Mouse (Mus musculus): ENCODE measurements around the gene Traf3ip3. TPM values are rescaled to one million over a fixed set of nuclear protein-coding genes. Genes with fewer than 3 reads are reported as not detected.

Traf3ip3 gene
- polyA plus RNA-seq, 1 experiment: 11.5 TPM

DNA sequence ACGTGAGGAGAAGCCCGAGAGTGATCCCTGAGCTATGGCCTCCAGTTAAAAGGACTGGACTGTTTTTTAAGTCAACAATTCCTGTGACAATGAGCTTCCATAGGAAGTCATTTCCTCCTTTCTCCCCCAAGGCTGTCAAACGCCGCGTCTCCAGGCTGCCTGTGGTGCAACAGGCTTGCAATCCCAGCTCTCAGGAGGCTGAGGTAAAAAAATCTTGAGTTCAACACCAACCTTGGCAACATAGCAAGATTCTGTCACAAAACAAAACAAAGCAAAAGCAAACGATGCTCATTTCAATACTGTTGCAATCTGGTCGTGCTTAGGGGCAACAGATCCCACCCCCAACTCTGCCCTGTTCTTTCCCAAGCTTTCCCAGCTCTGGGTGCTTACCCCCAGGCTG, 63.4 kb downstream of the Traf3ip3 start:
- peak; percentile 94 for TF ChIP-seq CEBPB (IDR thresholded peaks at IDR 0.05; ENCODE audit: insufficient read depth, poor library complexity, severe bottlenecking)
- TF ChIP-seq USF1 (IDR thresholded peaks at IDR 0.05; ENCODE audit: low read depth): no peak
- Histone ChIP-seq H3K36me3 (ENCODE audit: control insufficient read depth, insufficient read depth) (no peaks in the 10 kb centered on the region), H3K4me3 (no peak overlapping the region), H3K27me3 (ENCODE audit: control insufficient read depth, insufficient read depth, insufficient read length) (peaks cover 11% of the 10 kb centered on the region), H3K79me2 (ENCODE audit: control insufficient read depth, insufficient read depth) (no peaks in the 10 kb centered on the region), H3ac (ENCODE audit: control insufficient read depth, insufficient read length) (no peak overlapping the region), H3K4me2 (ENCODE audit: low read depth) (peak overlapping the region; percentile 58)

DNA sequence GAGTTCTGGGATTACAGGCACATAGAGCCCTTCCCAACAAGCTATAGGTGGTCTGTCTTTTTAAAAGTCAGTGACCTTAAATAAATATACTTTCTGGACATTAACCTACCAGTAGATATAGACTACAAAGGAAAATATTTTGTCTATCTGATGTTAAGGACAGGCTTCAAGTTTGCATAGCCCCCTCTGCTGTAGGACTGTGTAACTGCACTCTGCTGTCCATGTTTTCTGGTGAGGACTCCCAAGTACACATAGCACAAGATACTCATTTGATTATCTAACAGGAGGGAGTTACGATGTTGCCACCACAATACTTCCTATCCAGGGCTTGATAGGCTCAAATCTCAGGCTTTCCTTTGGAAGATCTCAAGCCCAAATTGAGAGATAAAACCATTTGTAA, 67.8 kb downstream of the Traf3ip3 start:
- Histone ChIP-seq H3ac (ENCODE audit: control insufficient read depth, insufficient read length) (no peak overlapping the region), H3K4me3 (no peak overlapping the region), H3K4me2 (ENCODE audit: low read depth) (no peak overlapping the region), H3K27me3 (ENCODE audit: control insufficient read depth, insufficient read depth, insufficient read length) (peaks cover 6% of the 10 kb centered on the region), H3K79me2 (ENCODE audit: control insufficient read depth, insufficient read depth) (peaks cover 13% of the 10 kb centered on the region), H3K36me3 (ENCODE audit: control insufficient read depth, insufficient read depth) (no peaks in the 10 kb centered on the region)
- TF ChIP-seq CEBPB (IDR thresholded peaks at IDR 0.05; ENCODE audit: insufficient read depth, poor library complexity, severe bottlenecking) (no peak), MYOG (IDR thresholded peaks at IDR 0.05; ENCODE audit: control insufficient read depth in 1 of 3, insufficient read depth in 1 of 3, insufficient read length in 2 of 3, low read depth in 2 of 3) (no peak), MAX (IDR thresholded peaks at IDR 0.05; ENCODE audit: low read depth) (no peak), POLR2A (IDR thresholded peaks at IDR 0.05; ENCODE audit: insufficient read length, low read depth) (no peak), TCF12 (IDR thresholded peaks at IDR 0.05; ENCODE audit: insufficient read depth, poor library complexity, severe bottlenecking) (no peak), E2F4 (IDR thresholded peaks at IDR 0.05; ENCODE audit: insufficient read depth) (no peak), USF1 (IDR thresholded peaks at IDR 0.05; ENCODE audit: low read depth) (no peak), MYOD1 (IDR thresholded peaks at IDR 0.05; ENCODE audit: control insufficient read depth in 1 of 3, insufficient read length in 2 of 3, low read depth in 2 of 3) (no peak), POLR2AphosphoS2 (IDR thresholded peaks at IDR 0.05; ENCODE audit: insufficient read length, low read depth) (no peak), REST (IDR thresholded peaks at IDR 0.05; ENCODE audit: insufficient read depth, insufficient read length) (no peak), SRF (IDR thresholded peaks at IDR 0.05; ENCODE audit: control insufficient read depth, insufficient read length, low read depth) (no peak)

DNA sequence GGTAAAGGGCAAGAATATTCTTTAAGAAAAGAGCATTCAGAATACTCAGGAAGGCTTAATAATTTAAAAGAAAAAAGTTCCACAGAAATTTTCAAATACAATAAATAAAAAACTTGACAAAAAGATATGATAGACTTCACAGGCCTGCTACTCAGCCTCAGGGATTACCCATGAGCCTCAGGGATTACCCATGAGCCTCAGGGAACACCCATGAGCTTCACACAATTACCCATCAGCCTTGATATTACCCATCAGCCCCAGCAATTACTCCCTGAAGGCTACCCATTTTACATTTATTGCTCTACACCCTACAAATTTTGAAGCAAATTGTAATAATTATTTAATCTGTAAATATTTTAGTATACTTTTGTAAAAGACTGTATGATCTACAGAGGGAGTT, 69.1 kb downstream of the Traf3ip3 start:
- peaks cover 10% of the 10 kb centered on the region for H3K36me3 ChIP-seq (ENCODE audit: control insufficient read depth, insufficient read depth)
- H3K27me3 ChIP-seq (ENCODE audit: control insufficient read depth, insufficient read depth, insufficient read length): peaks cover 6% of the 10 kb centered on the region
- H3K4me2 ChIP-seq (ENCODE audit: low read depth): no peak overlapping the region
- no peak overlapping the region for H3K4me3 ChIP-seq
- TF ChIP-seq POLR2A (IDR thresholded peaks at IDR 0.05; ENCODE audit: insufficient read length, low read depth) (no peak), MYOD1 (IDR thresholded peaks at IDR 0.05; ENCODE audit: control insufficient read depth in 1 of 3, insufficient read length in 2 of 3, low read depth in 2 of 3) (no peak), TCF12 (IDR thresholded peaks at IDR 0.05; ENCODE audit: insufficient read depth, poor library complexity, severe bottlenecking) (no peak), MAX (IDR thresholded peaks at IDR 0.05; ENCODE audit: low read depth) (no peak), POLR2AphosphoS2 (IDR thresholded peaks at IDR 0.05; ENCODE audit: insufficient read length, low read depth) (no peak), SRF (IDR thresholded peaks at IDR 0.05; ENCODE audit: control insufficient read depth, insufficient read length, low read depth) (no peak)
- no peak overlapping the region for H3ac ChIP-seq (ENCODE audit: control insufficient read depth, insufficient read length)
- H3K79me2 ChIP-seq (ENCODE audit: control insufficient read depth, insufficient read depth): peaks cover 26% of the 10 kb centered on the region

DNA sequence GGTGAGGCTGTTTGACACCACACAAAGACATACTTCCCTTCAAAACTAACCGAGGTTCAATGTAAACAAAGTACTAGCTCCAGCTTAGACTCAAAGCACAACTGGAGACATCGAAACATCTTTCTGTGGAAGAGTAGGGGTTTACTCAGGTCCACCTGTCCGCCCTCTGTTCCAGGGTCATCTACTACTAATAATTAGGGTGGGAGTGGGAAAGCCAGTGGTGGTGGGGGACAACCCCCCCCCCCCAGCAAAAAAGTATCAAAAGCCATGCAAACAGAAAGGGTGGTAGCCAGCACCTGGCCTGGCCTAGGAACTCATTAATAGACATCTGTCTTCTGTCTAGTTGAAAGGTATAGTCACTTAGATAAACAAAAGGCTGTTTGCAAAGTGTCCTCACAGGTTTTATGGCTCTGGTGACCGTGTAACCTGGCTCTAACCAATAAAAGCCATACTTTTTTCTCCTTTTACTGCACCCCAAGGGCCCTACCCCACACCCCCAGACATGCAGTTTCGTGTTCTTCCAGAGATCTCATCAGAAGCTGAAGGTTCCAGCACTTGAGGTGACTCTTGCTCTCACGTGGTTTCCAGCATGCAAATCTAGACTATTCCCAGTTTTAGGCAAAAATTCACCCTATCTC, 70.1 kb downstream of the Traf3ip3 start:
- H3K4me2 ChIP-seq (ENCODE audit: low read depth): no peak overlapping the region
- TF ChIP-seq TCF3 (IDR thresholded peaks at IDR 0.05; ENCODE audit: insufficient read length, low read depth) (no peak), TCF12 (IDR thresholded peaks at IDR 0.05; ENCODE audit: insufficient read depth, poor library complexity, severe bottlenecking) (no peak), CEBPB (IDR thresholded peaks at IDR 0.05; ENCODE audit: insufficient read depth, poor library complexity, severe bottlenecking) (no peak), E2F4 (IDR thresholded peaks at IDR 0.05; ENCODE audit: insufficient read depth) (no peak), MYOG (IDR thresholded peaks at IDR 0.05; ENCODE audit: control insufficient read depth in 1 of 3, insufficient read depth in 1 of 3, insufficient read length in 2 of 3, low read depth in 2 of 3) (no peak), MAX (IDR thresholded peaks at IDR 0.05; ENCODE audit: low read depth) (no peak), USF1 (IDR thresholded peaks at IDR 0.05; ENCODE audit: low read depth) (no peak), SRF (IDR thresholded peaks at IDR 0.05; ENCODE audit: control insufficient read depth, insufficient read length, low read depth) (no peak), MYOD1 (IDR thresholded peaks at IDR 0.05; ENCODE audit: control insufficient read depth in 1 of 3, insufficient read length in 2 of 3, low read depth in 2 of 3) (no peak), POLR2AphosphoS2 (IDR thresholded peaks at IDR 0.05; ENCODE audit: insufficient read length, low read depth) (no peak), REST (IDR thresholded peaks at IDR 0.05; ENCODE audit: insufficient read depth, insufficient read length) (no peak), POLR2A (IDR thresholded peaks at IDR 0.05; ENCODE audit: insufficient read length, low read depth) (no peak)
- H3K4me3 ChIP-seq: no peak overlapping the region
- H3ac ChIP-seq (ENCODE audit: control insufficient read depth, insufficient read length): no peak overlapping the region
- peaks cover 12% of the 10 kb centered on the region for H3K36me3 ChIP-seq (ENCODE audit: control insufficient read depth, insufficient read depth)
- H3K27me3 ChIP-seq (ENCODE audit: control insufficient read depth, insufficient read depth, insufficient read length): peaks cover 6% of the 10 kb centered on the region
- H3K79me2 ChIP-seq (ENCODE audit: control insufficient read depth, insufficient read depth): peaks cover 26% of the 10 kb centered on the region

DNA sequence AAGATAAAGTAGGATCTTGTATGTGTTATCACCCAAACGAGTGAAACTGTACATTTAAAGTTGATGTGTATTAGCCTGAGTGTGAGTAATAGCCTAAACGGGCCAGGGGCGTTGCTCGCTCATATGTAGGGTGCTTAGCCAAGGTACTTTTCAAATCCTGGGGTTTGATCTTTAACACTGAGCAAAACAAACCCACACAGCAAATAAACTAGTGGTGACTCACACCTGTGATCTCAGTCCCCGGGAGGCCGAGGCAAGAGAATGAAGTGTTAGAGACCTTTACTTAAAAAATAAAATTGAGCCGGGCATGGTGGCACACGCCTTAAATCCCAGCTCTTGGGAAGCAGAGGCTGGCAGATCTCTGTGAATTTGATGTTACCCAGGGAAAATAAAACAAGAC, 70.7 kb downstream of the Traf3ip3 start:
- H3K27me3 ChIP-seq (ENCODE audit: control insufficient read depth, insufficient read depth, insufficient read length): peaks cover 6% of the 10 kb centered on the region
- peak overlapping the region; percentile 76 for H3K4me2 ChIP-seq (ENCODE audit: low read depth)
- H3ac ChIP-seq (ENCODE audit: control insufficient read depth, insufficient read length): no peak overlapping the region
- TF ChIP-seq SRF (IDR thresholded peaks at IDR 0.05; ENCODE audit: control insufficient read depth, insufficient read length, low read depth) (no peak), MAX (IDR thresholded peaks at IDR 0.05; ENCODE audit: low read depth) (no peak), REST (IDR thresholded peaks at IDR 0.05; ENCODE audit: insufficient read depth, insufficient read length) (no peak), POLR2AphosphoS2 (IDR thresholded peaks at IDR 0.05; ENCODE audit: insufficient read length, low read depth) (no peak), TCF12 (IDR thresholded peaks at IDR 0.05; ENCODE audit: insufficient read depth, poor library complexity, severe bottlenecking) (no peak), CEBPB (IDR thresholded peaks at IDR 0.05; ENCODE audit: insufficient read depth, poor library complexity, severe bottlenecking) (no peak), MYOG (IDR thresholded peaks at IDR 0.05; ENCODE audit: control insufficient read depth in 1 of 3, insufficient read depth in 1 of 3, insufficient read length in 2 of 3, low read depth in 2 of 3) (no peak), TCF3 (IDR thresholded peaks at IDR 0.05; ENCODE audit: insufficient read length, low read depth) (no peak), MYOD1 (IDR thresholded peaks at IDR 0.05; ENCODE audit: control insufficient read depth in 1 of 3, insufficient read length in 2 of 3, low read depth in 2 of 3) (no peak), E2F4 (IDR thresholded peaks at IDR 0.05; ENCODE audit: insufficient read depth) (no peak), USF1 (IDR thresholded peaks at IDR 0.05; ENCODE audit: low read depth) (no peak), POLR2A (IDR thresholded peaks at IDR 0.05; ENCODE audit: insufficient read length, low read depth) (no peak)
- H3K36me3 ChIP-seq (ENCODE audit: control insufficient read depth, insufficient read depth): peaks cover 12% of the 10 kb centered on the region
- no peak overlapping the region for H3K4me3 ChIP-seq
- peaks cover 30% of the 10 kb centered on the region for H3K79me2 ChIP-seq (ENCODE audit: control insufficient read depth, insufficient read depth)

All from myocyte (in vitro differentiated cells).